ENCODE assay signal across 18 mouse cellular contexts in the genomic region with DNA sequence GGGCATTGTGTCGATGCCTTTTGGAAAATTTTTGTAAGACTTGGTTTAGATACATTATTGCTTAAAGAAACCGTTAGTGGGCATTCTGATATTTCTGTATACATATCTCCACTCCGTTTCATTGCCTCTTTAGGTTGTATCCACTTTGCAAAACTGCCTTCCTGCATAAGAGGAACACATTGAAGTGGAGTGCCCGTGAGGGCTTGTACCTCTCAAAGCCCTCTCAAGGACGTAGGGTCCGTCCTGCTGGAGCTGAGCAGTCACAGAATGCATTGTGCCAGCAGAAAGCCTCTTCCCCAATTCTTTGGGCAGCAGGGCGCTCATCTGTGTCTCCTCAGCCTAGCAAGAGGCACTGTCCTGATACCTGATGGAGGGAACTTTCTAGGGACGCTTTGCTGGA.
"Had no signal": no experiment of that assay in that cellular context is flagged by ENCODE, and none has a peak within 500 bp of the region (broad histone marks: within the 10 kb centered on the region; RNA-seq: fewer than 3 reads in every experiment).

No protein-coding gene starts in this region.

- H3K4me1 ChIP-seq: limb, embryonic 10.5 days; lung, embryonic 15.5 days had no signal

- H3K9me3 ChIP-seq: limb, embryonic 10.5 days; limb, embryonic 13.5 days; liver, embryonic 12.5 days; liver, embryonic 15.5 days; lung, embryonic 15.5 days; neural tube, embryonic 12.5 days; neural tube, embryonic 15.5 days had no signal

- H3K9ac ChIP-seq: limb, embryonic 13.5 days; liver, embryonic 12.5 days; liver, embryonic 15.5 days; lung, embryonic 15.5 days; neural tube, embryonic 12.5 days; neural tube, embryonic 15.5 days had no signal

- ATAC-seq: intestine, postnatal 0 days; liver, embryonic 12.5 days had no signal

- H3K27me3 ChIP-seq: limb, embryonic 13.5 days; liver, embryonic 12.5 days; liver, embryonic 15.5 days; lung, embryonic 15.5 days; neural tube, embryonic 12.5 days; neural tube, embryonic 15.5 days had no signal

- H3K27ac ChIP-seq: kidney, postnatal 0 days; layer of hippocampus, adult 2 months; limb, embryonic 10.5 days; liver, embryonic 12.5 days; liver, embryonic 15.5 days; lung, embryonic 15.5 days; neural tube, embryonic 12.5 days; neural tube, embryonic 15.5 days had no signal

- H3K4me3 ChIP-seq: layer of hippocampus, adult 2 months; limb, embryonic 10.5 days; limb, embryonic 13.5 days; liver, embryonic 12.5 days; liver, embryonic 15.5 days; lung, embryonic 15.5 days; neural tube, embryonic 12.5 days; neural tube, embryonic 15.5 days had no signal

- DNase-seq: kidney, adult 2 months; kidney, postnatal 25 days; layer of hippocampus, adult 9-11 months; liver; right cerebral cortex, postnatal 25 days; spleen, adult 18-20 months; thymus, adult 18-20 months; thymus, postnatal 36 days had no signal

- H3K4me2 ChIP-seq: limb, embryonic 13.5 days; liver, embryonic 12.5 days; liver, embryonic 15.5 days; lung, embryonic 15.5 days; neural tube, embryonic 12.5 days; neural tube, embryonic 15.5 days had no signal
